Mouse (Mus musculus) kidney, adult 2 months (tissue): Measurements from ENCODE around the gene Upf1.

Experiments
- CTCF ChIP-seq: fragments of 200-500 bp; conservative IDR thresholded peaks from 2 replicates; pipeline ENCODE4 v1.5.1; 2011; ENCODE audit warnings: low read depth, mild to moderate bottlenecking, control low read depth, low read length, moderate library complexity, mixed read lengths; ENCODE audit not compliant: insufficient read depth, insufficient read length
- POLR2A ChIP-seq: fragments of 200-500 bp; IDR thresholded peaks from one replicate; pipeline ENCODE4 v1.6.1; 2011; ENCODE audit warnings: low read depth, low read length, control low read depth

DNA sequence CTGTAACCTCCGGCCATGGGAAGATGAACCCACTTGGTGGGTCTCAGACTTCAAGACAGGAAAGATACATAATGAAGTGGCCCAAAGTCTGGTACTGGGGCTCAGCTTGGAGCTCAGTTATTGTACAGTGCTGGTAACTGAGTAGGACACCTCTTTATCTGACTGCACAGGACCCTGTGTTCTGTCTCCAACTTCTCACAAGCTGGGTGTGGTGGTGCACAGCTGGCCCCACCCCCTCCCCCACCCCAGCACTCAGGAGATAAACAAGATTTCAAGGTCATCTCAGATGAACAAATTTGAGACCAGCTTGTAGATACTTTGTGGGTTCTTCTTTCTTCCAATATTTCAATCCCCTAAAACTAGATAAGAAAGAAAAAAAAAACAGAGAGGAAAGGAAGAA lies 3.0 kb upstream of the Upf1 start:
- TF ChIP-seq CTCF (no peak), POLR2A (no peak)
